In the genomic region with DNA sequence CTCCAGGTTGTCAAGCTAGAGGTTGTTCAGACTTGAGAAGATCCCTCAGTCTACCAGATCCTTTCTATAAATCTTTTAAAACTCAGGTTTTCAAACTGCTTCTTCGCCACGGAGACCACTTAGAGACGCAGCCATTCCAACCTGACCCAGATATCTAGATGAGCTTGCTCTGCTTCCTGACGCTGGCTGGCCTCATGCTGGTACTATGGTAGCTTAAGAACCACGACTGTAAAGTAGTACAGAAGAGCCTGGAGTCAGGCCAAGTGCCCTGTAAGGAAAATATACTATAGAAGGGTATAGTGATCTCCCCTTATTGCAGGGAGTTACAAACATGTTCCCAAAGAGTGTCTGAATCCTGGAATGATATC, we compare ENCODE assay signal across 8 mouse cellular contexts. TPM values are rescaled to one million over a fixed set of nuclear protein-coding genes. Genes with fewer than 3 reads are reported as not detected.
DNase-seq lines count a peak whose midpoint lies in the region; ATAC-seq lines count a peak whose summit lies in the region.

No protein-coding gene starts in this region.

- H3K36me3 ChIP-seq in hindbrain, embryonic 14.5 days (replicated peaks; ENCODE audit: control insufficient read depth, insufficient read depth): no peaks in the 10 kb centered on the region
- no peaks in the 10 kb centered on the region for H3K36me3 ChIP-seq in midbrain, embryonic 16.5 days (ENCODE audit: control insufficient read depth, insufficient read depth, low read length)

- no peak for ATAC-seq in hindbrain, embryonic 14.5 days (ENCODE audit: low FRiP score)
- peak; percentile 9; the same call in 1 of the 2 replicates for ATAC-seq in midbrain, embryonic 16.5 days
- no peak for ATAC-seq in inflammation-experienced regulatory T-cells, adult 6 months

- no peaks in the 10 kb centered on the region for H3K27me3 ChIP-seq in hindbrain, embryonic 14.5 days (ENCODE audit: control insufficient read depth, insufficient read depth, low read length)
- no peaks in the 10 kb centered on the region for H3K27me3 ChIP-seq in midbrain, embryonic 16.5 days (ENCODE audit: control insufficient read depth, insufficient read depth, low read depth, low read length)

- WGBS in hindbrain, embryonic 14.5 days: 22% methylated on average over 5 of the region's 5 CpGs
- 14% methylated on average over 5 of the region's 5 CpGs for WGBS in midbrain, embryonic 16.5 days

- no peak overlapping the region for H3K27ac ChIP-seq in brown adipose tissue, adult 24 weeks (replicated peaks; ENCODE audit: low read depth, low read length)
- no peak overlapping the region for H3K27ac ChIP-seq in hindbrain, embryonic 14.5 days
- H3K27ac ChIP-seq in midbrain, embryonic 16.5 days (ENCODE audit: low read length): no peak overlapping the region

- H3K9ac ChIP-seq in hindbrain, embryonic 14.5 days: peak overlapping the region; percentile 64
- H3K9ac ChIP-seq in midbrain, embryonic 16.5 days (ENCODE audit: low read depth, low read length): peak overlapping the region; percentile 77

- no peaks in the 10 kb centered on the region for H3K9me3 ChIP-seq in hindbrain, embryonic 14.5 days (ENCODE audit: control insufficient read depth, low read length)
- no peaks in the 10 kb centered on the region for H3K9me3 ChIP-seq in midbrain, embryonic 16.5 days (replicated peaks; ENCODE audit: control insufficient read depth, low read length, poor library complexity, severe bottlenecking)

- peak overlapping the region; percentile 79 for H3K4me2 ChIP-seq in hindbrain, embryonic 14.5 days (replicated peaks)
- H3K4me2 ChIP-seq in midbrain, embryonic 16.5 days (ENCODE audit: low read length): peak overlapping the region; percentile 92

- no peaks in the 10 kb centered on the region for H3K4me1 ChIP-seq in brown adipose tissue, adult 24 weeks (ENCODE audit: control insufficient read depth, insufficient read depth, insufficient read length, low read length)
- H3K4me1 ChIP-seq in hindbrain, embryonic 14.5 days (replicated peaks; ENCODE audit: control insufficient read depth, insufficient read depth, low read length): peaks cover 11% of the 10 kb centered on the region; the same call in 1 of the 2 replicates
- H3K4me1 ChIP-seq in midbrain, embryonic 16.5 days (ENCODE audit: control insufficient read depth, insufficient read depth, low read length): peaks cover 5% of the 10 kb centered on the region; the same call in 1 of the 2 replicates

- H3K4me3 ChIP-seq in brown adipose tissue, adult 24 weeks (ENCODE audit: insufficient read depth, low read depth, low read length): peak overlapping the region; percentile 97
- peak overlapping the region; percentile 54 for H3K4me3 ChIP-seq in hindbrain, embryonic 14.5 days (replicated peaks; ENCODE audit: low read length)
- peak overlapping the region; percentile 70 for H3K4me3 ChIP-seq in midbrain, embryonic 16.5 days (ENCODE audit: low read depth, low read length)

- peak; percentile 15 for DNase-seq in kidney, postnatal 14 days
- no peak for DNase-seq in kidney, adult 18-20 months
- no peak for DNase-seq in hindbrain, embryonic 14.5 days (ENCODE audit: low spot score)
- no peak for DNase-seq in thymus, adult 18-20 months
- DNase-seq in spleen, adult 18-20 months: no peak

RNA-seq across cellular contexts. Expression of gene Slc41a3, which starts 0.8 kb away (rescaled TPM):
- 2.3 and 2.6 TPM in 2 replicates for polyA plus RNA-seq in brown adipose tissue, adult 24 weeks (2012; ENCODE audit: insufficient read depth, insufficient read length, missing spikeins)
- polyA plus RNA-seq in hindbrain, embryonic 14.5 days (2014; fragmentation: Nextera tagmentation; extraction: Ambion mirVana): 6.9 and 7.8 TPM in 2 replicates
- 5.8 and 8.1 TPM in 2 replicates for polyA plus RNA-seq in midbrain, embryonic 16.5 days (2015; fragmentation: Nextera tagmentation; extraction: Ambion mirVana)
- polyA plus RNA-seq in inflammation-experienced regulatory T-cells, adult 6 months (2017; shearing (Covaris generic)): 1 to 10 TPM; 2.8 to 5.6 (median 3.1) TPM
